Mouse (Mus musculus) lung, adult 2 months (tissue): Measurements from ENCODE around the gene Gdf3.

Source experiments
- CTCF ChIP-seq: fragments of 200-500 bp; IDR thresholded peaks from 2 replicates; pipeline ENCODE4 v1.5.1; 2011; ENCODE audit warnings: mild to moderate bottlenecking, low read length, control low read depth; ENCODE audit not compliant: insufficient read depth
- POLR2A ChIP-seq: fragments of 200-500 bp; IDR thresholded peaks from 2 replicates; pipeline ENCODE4 v1.6.1; 2011; ENCODE audit warnings: low read depth, mild to moderate bottlenecking, control low read depth, low read length, borderline replicate concordance; ENCODE audit errors: extremely low read depth

DNA sequence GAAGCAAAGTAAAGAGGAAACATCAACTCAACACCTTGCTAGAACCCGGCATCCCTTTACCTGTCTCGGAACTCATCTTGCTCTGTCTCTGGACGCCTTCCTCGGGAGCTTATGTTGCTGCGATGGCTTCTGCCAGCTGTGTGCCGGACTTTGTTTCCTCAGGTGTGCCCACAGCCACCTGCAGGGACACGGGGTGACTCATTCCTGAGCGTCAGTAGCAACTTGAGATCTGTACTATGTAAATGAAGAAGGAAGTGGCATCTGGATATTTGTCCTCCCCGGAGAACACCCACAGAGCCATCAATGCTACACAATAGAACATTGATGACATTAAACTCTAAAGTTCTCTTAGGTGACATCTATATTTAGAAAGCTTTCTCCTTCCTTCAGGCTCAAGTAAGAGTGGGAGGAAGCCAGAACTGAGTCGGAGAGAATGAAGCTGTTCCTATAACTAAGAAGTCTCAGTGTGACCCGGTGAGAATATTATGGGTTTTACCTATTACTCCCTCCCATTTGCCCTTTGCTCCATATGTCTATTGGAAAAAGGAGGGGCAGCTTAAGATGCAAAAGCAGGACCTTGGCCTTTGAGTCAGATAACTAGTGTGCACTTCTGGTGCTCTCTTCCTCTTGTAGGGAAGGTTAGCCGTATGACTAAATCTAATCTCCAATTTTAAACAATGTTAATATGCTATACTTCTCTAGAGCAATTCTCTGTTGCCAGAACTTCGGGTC, 18.7 kb downstream of the Gdf3 start:
- no peak for TF ChIP-seq POLR2A
- no peak for TF ChIP-seq CTCF
